Mouse (Mus musculus) thymus, adult 18-20 months (tissue): ENCODE data around the gene Dido1.
"Not testable (repeated sequence)": the region's sequence is repeated elsewhere in the genome, so short reads cannot be mapped to it uniquely, and the experiment has no call there.

Experiments used
- DNase-seq, 2 experiments: peaks; one replicate each; pipeline ENCODE4 v3.0.0; 2022; ENCODE audit warnings: mixed read lengths in 2 of 2

Gene Dido1

GRCm38 (mm10) chr2:180724585-180725413 is 15.0 kb upstream of the Dido1 start, which contains the start of gene Slc17a9:
TSS of gene Slc17a9 (plus strand) at chr2:180725263.
- DNase-seq: peak; percentile 50 to 66

- DNase-seq: no peak
These were observed 14.1 kb upstream of the Dido1 start for GRCm38 (mm10) chr2:180723865-180724264.

- DNase-seq: not testable (repeated sequence)
These were observed 12.9 kb upstream of the Dido1 start for GRCm38 (mm10) chr2:180722748-180723147.

- DNase-seq: no peak
These were observed 2.4 kb upstream of the Dido1 start for GRCm38 (mm10) chr2:180712037-180712689.

- no peak for DNase-seq
These were observed 1.7 kb upstream of the Dido1 start for GRCm38 (mm10) chr2:180711527-180711926.

GRCm38 (mm10) chr2:180710276-180711155 is 717 bp upstream of the Dido1 start:
- no peak for DNase-seq

- DNase-seq: no peak
These were observed 526 bp downstream of the Dido1 start for GRCm38 (mm10) chr2:180709023-180709922.

- DNase-seq: no peak
These were observed 3.8 kb downstream of the Dido1 start for GRCm38 (mm10) chr2:180705975-180706374.

- no peak for DNase-seq
These were observed 4.7 kb downstream of the Dido1 start for GRCm38 (mm10) chr2:180705066-180705465.

GRCm38 (mm10) chr2:180704591-180704990 is 5.2 kb downstream of the Dido1 start:
- DNase-seq: no peak

- no peak for DNase-seq
These were observed 6.0 kb downstream of the Dido1 start for GRCm38 (mm10) chr2:180703645-180704359.

GRCm38 (mm10) chr2:180703175-180703574 is 6.6 kb downstream of the Dido1 start:
- no peak for DNase-seq

GRCm38 (mm10) chr2:180702701-180703149 is 7.1 kb downstream of the Dido1 start:
- no peak for DNase-seq

- peak; percentile 85 to 86 for DNase-seq
These were observed 7.8 kb downstream of the Dido1 start for GRCm38 (mm10) chr2:180701767-180702621.

GRCm38 (mm10) chr2:180701053-180701766 is 8.6 kb downstream of the Dido1 start:
- peak in 1 of 2 experiments; percentile 26 for DNase-seq

GRCm38 (mm10) chr2:180700457-180700856 is 9.3 kb downstream of the Dido1 start:
- no peak for DNase-seq

GRCm38 (mm10) chr2:180695176-180695575 is 14.6 kb downstream of the Dido1 start:
- no peak for DNase-seq

- no peak for DNase-seq
These were observed 17.2 kb downstream of the Dido1 start for GRCm38 (mm10) chr2:180692630-180693029.

GRCm38 (mm10) chr2:180689841-180690240 is 20.0 kb downstream of the Dido1 start:
- DNase-seq: no peak
